Mouse (Mus musculus) liver, adult 2 months (tissue): ENCODE measurements at regions not wholly inside any gene's neighbourhood (a gene's known extent, or its start where the extent isn't known, plus 50 kb on each side); places are given as distances from the start of the nearest gene placed in this dataset.

Source experiments
- CTCF ChIP-seq: fragments of 200-500 bp; IDR thresholded peaks from 2 replicates; pipeline ENCODE4 v1.5.1; 2011; ENCODE audit warnings: low read depth, low read length, control low read depth
- POLR2A ChIP-seq: fragments of 200-500 bp; IDR thresholded peaks from 2 replicates; pipeline ENCODE4 v1.6.1; 2011; ENCODE audit warnings: low read length, control low read depth; ENCODE audit not compliant: insufficient read depth; ENCODE audit errors: extremely low read depth

- no peak for TF ChIP-seq CTCF
- TF ChIP-seq POLR2A = no peak
Measured at GRCm38 (mm10) chr4:25891888-25892661, 92.0 kb upstream of the Fut9 start.
